Mouse (Mus musculus): ENCODE results near the gene Pglyrp4. TPM values are rescaled to one million over a fixed set of nuclear protein-coding genes. Genes with fewer than 3 reads are reported as not detected.
"Not testable (repeated sequence)": the region's sequence is repeated elsewhere in the genome, so short reads cannot be mapped to it uniquely, and the experiment has no call there.

Pglyrp4 gene
- polyA plus RNA-seq (2015; fragmentation: Nextera tagmentation; extraction: Ambion mirVana): not detected in 2 replicates

- H3K4me3 ChIP-seq: no peak within 1 kb of the TSS
- 83% methylated on average over 3 of the region's 3 CpGs for WGBS
- H3K9me3 ChIP-seq: no peaks in the 10 kb centered on the region
- no peak within 1 kb of the TSS for H3K9ac ChIP-seq
- no peaks in the 10 kb centered on the region for H3K36me3 ChIP-seq
- H3K4me1 ChIP-seq (replicated peaks): no peaks in the 10 kb centered on the region
- no peak within 1 kb of the TSS for H3K27ac ChIP-seq (replicated peaks)
- no peak within 1 kb of the TSS for H3K4me2 ChIP-seq
- no peaks in the 10 kb centered on the region for H3K27me3 ChIP-seq
- no peak for ATAC-seq (ENCODE audit: low read depth)
Observed at GRCm38 (mm10) chr3:90726606-90727005, at the start of gene Pglyrp4. Gene Pglyrp4, plus strand, starts transcription at chr3:90726906.

- WGBS: 61% methylated on average over 3 of the region's 3 CpGs
Observed at GRCm38 (mm10) chr3:90678656-90679055, 48.0 kb upstream of the Pglyrp4 start.

GRCm38 (mm10) chr3:90683929-90684328 lies 42.8 kb upstream of the Pglyrp4 start:
- no peak overlapping the region for H3K9ac ChIP-seq
- no peak overlapping the region for H3K4me2 ChIP-seq
- no peak overlapping the region for H3K27ac ChIP-seq (replicated peaks)
- no peak for ATAC-seq (ENCODE audit: low read depth)
- H3K4me1 ChIP-seq (replicated peaks): no peaks in the 10 kb centered on the region
- H3K36me3 ChIP-seq: no peaks in the 10 kb centered on the region
- no peaks in the 10 kb centered on the region for H3K9me3 ChIP-seq
- H3K27me3 ChIP-seq: no peaks in the 10 kb centered on the region
- no peak overlapping the region for H3K4me3 ChIP-seq
- 88% methylated on average over 3 of the region's 3 CpGs for WGBS

More at GRCm38 (mm10) chr3:90678656-90679055, 48.0 kb upstream of the Pglyrp4 start:
- H3K9ac ChIP-seq: no peak overlapping the region
- no peaks in the 10 kb centered on the region for H3K4me1 ChIP-seq (replicated peaks)
- H3K4me3 ChIP-seq: no peak overlapping the region
- ATAC-seq (ENCODE audit: low read depth): no peak
- H3K4me2 ChIP-seq: no peak overlapping the region
- no peaks in the 10 kb centered on the region for H3K9me3 ChIP-seq
- no peaks in the 10 kb centered on the region for H3K27me3 ChIP-seq
- no peaks in the 10 kb centered on the region for H3K36me3 ChIP-seq
- no peak overlapping the region for H3K27ac ChIP-seq (replicated peaks)

- no peak for ATAC-seq (ENCODE audit: low read depth)
- WGBS: 89% methylated on average over 2 of the region's 2 CpGs
- Histone ChIP-seq H3K4me1 (replicated peaks) (no peaks in the 10 kb centered on the region), H3K4me2 (no peak overlapping the region), H3K27ac (replicated peaks) (no peak overlapping the region), H3K9me3 (no peaks in the 10 kb centered on the region), H3K4me3 (no peak overlapping the region), H3K9ac (no peak overlapping the region), H3K36me3 (no peaks in the 10 kb centered on the region), H3K27me3 (no peaks in the 10 kb centered on the region)
Observed at GRCm38 (mm10) chr3:90686835-90687234, 39.9 kb upstream of the Pglyrp4 start.

DNA sequence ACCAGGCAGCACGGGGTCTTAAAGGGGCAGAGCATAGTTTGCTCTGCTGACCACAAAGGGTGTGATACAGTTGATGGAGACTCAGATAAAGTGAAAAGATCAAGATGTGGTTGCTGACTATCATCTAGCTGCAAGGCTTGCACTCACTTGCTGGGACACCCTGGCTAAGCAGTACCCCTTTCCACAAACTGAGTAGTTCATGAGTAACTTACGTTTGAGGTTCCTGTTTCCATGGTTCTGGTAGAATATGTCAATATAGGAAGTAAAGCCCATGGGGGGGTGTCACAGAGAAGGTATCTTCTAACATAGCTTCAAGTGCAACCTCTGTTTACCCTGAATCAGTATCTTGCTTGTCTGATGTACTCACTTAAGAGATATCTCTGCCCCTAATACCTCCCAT lies 33.2 kb upstream of the Pglyrp4 start:
- Histone ChIP-seq H3K27me3 (no peaks in the 10 kb centered on the region), H3K27ac (replicated peaks) (no peak overlapping the region), H3K4me3 (no peak overlapping the region), H3K9me3 (no peaks in the 10 kb centered on the region), H3K9ac (no peak overlapping the region), H3K4me1 (replicated peaks) (no peaks in the 10 kb centered on the region), H3K36me3 (no peaks in the 10 kb centered on the region), H3K4me2 (no peak overlapping the region)
- 83% methylated on average over 2 of the region's 2 CpGs for WGBS
- ATAC-seq (ENCODE audit: low read depth): no peak

GRCm38 (mm10) chr3:90695613-90696012 lies 31.1 kb upstream of the Pglyrp4 start, which contains the start of gene S100a9:
Gene S100a9, minus strand, starts transcription at chr3:90695721.
- Histone ChIP-seq H3K27me3 (no peaks in the 10 kb centered on the region), H3K9ac (no peak within 1 kb of the TSS), H3K4me1 (replicated peaks) (no peaks in the 10 kb centered on the region), H3K36me3 (no peaks in the 10 kb centered on the region), H3K27ac (replicated peaks) (no peak within 1 kb of the TSS), H3K4me3 (no peak within 1 kb of the TSS), H3K4me2 (no peak within 1 kb of the TSS), H3K9me3 (no peaks in the 10 kb centered on the region)
- no peak for ATAC-seq (ENCODE audit: low read depth)
- 62% methylated on average over 3 of the region's 3 CpGs for WGBS

GRCm38 (mm10) chr3:90702244-90702643 lies 24.5 kb upstream of the Pglyrp4 start:
- H3K4me2 ChIP-seq: no peak overlapping the region
- H3K9ac ChIP-seq: no peak overlapping the region
- 83% methylated on average over 2 of the region's 2 CpGs for WGBS
- no peak overlapping the region for H3K4me3 ChIP-seq
- H3K27ac ChIP-seq (replicated peaks): no peak overlapping the region
- no peaks in the 10 kb centered on the region for H3K36me3 ChIP-seq
- no peaks in the 10 kb centered on the region for H3K4me1 ChIP-seq (replicated peaks)
- H3K9me3 ChIP-seq: no peaks in the 10 kb centered on the region
- no peak for ATAC-seq (ENCODE audit: low read depth)
- no peaks in the 10 kb centered on the region for H3K27me3 ChIP-seq

- no peaks in the 10 kb centered on the region for H3K9me3 ChIP-seq
- ATAC-seq (ENCODE audit: low read depth): 0 out of 2 replicates have a peak, but pooled peaks have one; percentile 56
- H3K9ac ChIP-seq: no peak overlapping the region
- H3K36me3 ChIP-seq: no peaks in the 10 kb centered on the region
- no peaks in the 10 kb centered on the region for H3K4me1 ChIP-seq (replicated peaks)
- no peak overlapping the region for H3K4me2 ChIP-seq
- H3K4me3 ChIP-seq: no peak overlapping the region
- WGBS: 30% methylated on average over 4 of the region's 4 CpGs
- H3K27me3 ChIP-seq: no peaks in the 10 kb centered on the region
- no peak overlapping the region for H3K27ac ChIP-seq (replicated peaks)
Observed at GRCm38 (mm10) chr3:90708523-90709202, 18.0 kb upstream of the Pglyrp4 start.

GRCm38 (mm10) chr3:90709591-90710460 lies 16.9 kb upstream of the Pglyrp4 start:
- no peak overlapping the region for H3K4me3 ChIP-seq
- H3K36me3 ChIP-seq: no peaks in the 10 kb centered on the region
- whole genome bisulfite sequencing: 48% methylated on average over 12 of the region's 12 CpGs
- H3K27ac ChIP-seq (replicated peaks): no peak overlapping the region
- no peaks in the 10 kb centered on the region for H3K9me3 ChIP-seq
- peak; percentile 8; the same call in 1 of the 2 replicates for ATAC-seq (ENCODE audit: low read depth)
- no peaks in the 10 kb centered on the region for H3K27me3 ChIP-seq
- H3K9ac ChIP-seq: no peak overlapping the region
- no peak overlapping the region for H3K4me2 ChIP-seq
- H3K4me1 ChIP-seq (replicated peaks): no peaks in the 10 kb centered on the region

DNA sequence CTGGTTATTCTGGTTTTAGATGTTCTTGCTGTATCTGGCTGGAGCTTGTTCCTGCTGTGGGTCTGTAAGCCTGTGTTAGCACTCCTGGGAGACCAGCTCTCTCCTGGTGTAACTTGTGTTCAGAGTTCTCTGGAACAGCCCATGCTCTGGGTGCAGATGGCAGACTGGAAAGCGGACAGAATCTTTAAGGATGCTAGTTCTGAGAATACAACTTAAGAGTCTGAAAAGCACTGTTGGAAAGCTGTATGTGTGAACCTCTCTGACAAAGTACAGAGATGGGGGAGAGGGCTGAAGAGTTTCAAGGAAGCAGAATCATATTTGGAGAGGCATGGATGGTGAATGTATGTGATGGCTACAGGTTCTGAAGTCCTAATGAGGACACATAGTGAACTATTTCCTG lies 23.0 kb downstream of the Pglyrp4 start:
- Histone ChIP-seq H3K4me3 (no peak overlapping the region), H3K4me2 (no peak overlapping the region), H3K4me1 (replicated peaks) (no peaks in the 10 kb centered on the region), H3K27me3 (no peaks in the 10 kb centered on the region), H3K27ac (replicated peaks) (no peak overlapping the region), H3K9me3 (no peaks in the 10 kb centered on the region), H3K36me3 (no peaks in the 10 kb centered on the region), H3K9ac (no peak overlapping the region)
- WGBS: 98% methylated on average over 1 of the region's 1 CpGs
- ATAC-seq (ENCODE audit: low read depth): no peak

DNA sequence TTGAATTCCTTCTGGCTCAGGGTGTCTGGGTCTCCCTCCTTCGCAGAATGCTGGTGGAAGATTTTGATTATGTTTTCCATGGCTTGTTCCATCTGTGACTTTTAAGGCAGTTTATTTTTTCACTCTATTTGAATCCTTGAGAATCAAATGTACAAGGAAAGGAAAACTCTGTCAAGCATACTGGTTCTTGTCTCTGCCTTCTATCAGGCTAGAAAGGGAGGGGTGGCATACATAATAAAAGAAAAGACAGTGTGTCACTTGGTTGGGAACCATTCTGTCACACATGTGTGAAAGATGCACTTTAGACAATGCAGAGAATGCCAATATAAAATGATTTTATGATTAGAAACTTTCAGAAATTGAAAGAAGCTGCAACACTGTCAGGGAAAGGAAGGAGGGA lies 51.1 kb downstream of the Pglyrp4 start, which contains the start of gene Gm5849:
Gene Gm5849, minus strand, starts transcription at position 101 of the 400 bp plus-strand sequence.
- ATAC-seq (ENCODE audit: low read depth); H3K9me3 ChIP-seq: not testable (repeated sequence)

More for the DNA sequence above, 51.1 kb downstream of the Pglyrp4 start, which contains the start of gene Gm5849:
- H3K36me3 ChIP-seq; H3K4me2 ChIP-seq; H3K4me3 ChIP-seq; H3K27me3 ChIP-seq; H3K27ac ChIP-seq (replicated peaks); H3K4me1 ChIP-seq (replicated peaks); H3K9ac ChIP-seq: not testable (repeated sequence)
- 90% methylated on average over 1 of the region's 1 CpGs for WGBS
